Mouse (Mus musculus) lung, postnatal 25 days (tissue): ENCODE data around the gene Slc23a2.

Experiments used
- DNase-seq: peaks from one replicate; pipeline ENCODE4 v3.0.0; 2022; ENCODE audit warnings: low spot score

The Slc23a2 gene

GRCm38 (mm10) chr2:132144971-132145691, at the start of gene Slc23a2:
Slc23a2 (minus strand) TSS chr2:132145108.
- DNase-seq: no peak

GRCm38 (mm10) chr2:132190602-132191161, 45.8 kb upstream of the Slc23a2 start:
- no peak for DNase-seq

DNA sequence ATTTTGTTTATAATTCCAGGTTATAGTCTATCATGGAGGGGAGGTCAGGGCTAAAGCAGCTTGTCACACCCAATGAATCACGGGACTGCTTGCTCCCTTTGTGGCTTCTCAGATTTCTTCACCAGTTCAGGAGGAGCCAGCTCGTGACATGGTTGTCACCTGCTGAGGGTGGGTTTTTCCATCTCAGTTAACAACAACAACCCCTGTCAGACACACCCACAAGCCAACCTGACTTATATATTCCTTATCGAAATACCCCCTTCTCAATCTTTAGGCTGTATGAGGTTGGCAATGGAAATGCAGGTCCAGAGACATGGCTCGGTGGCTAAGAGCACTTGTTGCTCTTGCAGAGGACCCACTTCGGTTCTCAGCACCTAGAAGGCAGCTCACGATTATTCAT, 39.0 kb upstream of the Slc23a2 start:
- no peak for DNase-seq

DNA sequence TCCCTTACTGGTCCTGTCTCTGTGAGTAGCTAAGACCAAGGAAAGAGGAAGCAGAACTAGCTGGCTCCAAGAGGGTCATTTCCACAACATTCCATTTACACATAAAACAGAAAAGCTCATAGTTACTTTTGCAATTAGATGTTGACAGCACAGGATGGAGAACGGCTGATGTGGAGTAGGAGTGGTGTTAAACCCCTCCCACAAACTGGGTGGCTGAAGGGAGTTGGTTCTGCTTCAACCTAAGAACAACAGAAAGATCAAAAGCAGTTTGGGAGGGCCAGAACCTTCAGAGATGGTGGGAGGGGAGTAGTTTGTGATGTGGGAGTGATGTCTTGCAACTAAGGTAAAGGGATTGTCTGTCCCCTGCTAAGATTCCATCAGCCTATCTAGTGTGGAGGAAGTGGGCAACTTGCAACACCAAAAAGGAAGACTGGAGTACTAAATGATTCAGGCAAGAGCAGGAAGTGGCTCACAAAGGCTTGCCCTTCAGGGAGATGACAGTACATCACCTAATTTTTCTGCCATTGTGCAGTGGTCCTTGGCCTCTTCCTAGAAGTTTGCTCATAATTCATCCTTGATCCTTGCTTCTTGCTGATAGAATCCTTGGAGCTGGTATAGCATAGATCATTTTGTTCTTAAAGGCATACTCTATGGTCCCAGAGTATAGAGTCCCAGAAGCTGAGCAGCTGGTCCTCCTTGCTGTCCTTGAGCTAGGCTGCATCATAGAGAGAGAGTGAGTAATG, 35.7 kb upstream of the Slc23a2 start:
- DNase-seq: no peak

DNA sequence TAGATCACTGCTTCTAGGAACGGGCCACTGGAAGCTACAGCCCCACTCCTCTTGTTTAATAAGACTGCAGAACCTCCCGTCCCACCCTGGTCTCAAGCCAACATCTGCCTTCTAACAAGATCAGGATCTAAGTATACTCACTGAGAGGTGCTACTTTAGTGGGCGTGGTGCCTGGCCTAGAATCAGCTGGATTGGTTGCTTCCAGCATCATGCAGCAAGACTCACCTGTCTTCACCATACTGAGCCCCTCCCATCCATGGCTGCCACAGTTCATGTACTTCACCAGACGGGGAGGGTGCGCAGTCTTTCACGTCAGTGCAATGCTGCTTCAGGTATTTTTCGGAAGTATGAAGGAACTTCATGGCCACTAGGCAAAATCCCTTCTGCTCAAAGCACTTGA, 34.5 kb upstream of the Slc23a2 start:
- no peak for DNase-seq

GRCm38 (mm10) chr2:132177406-132177805, 32.5 kb upstream of the Slc23a2 start:
- no peak for DNase-seq

GRCm38 (mm10) chr2:132176289-132176848, 31.5 kb upstream of the Slc23a2 start:
- no peak for DNase-seq

- no peak for DNase-seq
These were observed 29.1 kb upstream of the Slc23a2 start for GRCm38 (mm10) chr2:132174048-132174447.

- no peak for DNase-seq
These were observed 27.0 kb upstream of the Slc23a2 start for GRCm38 (mm10) chr2:132171939-132172338.

GRCm38 (mm10) chr2:132169150-132169549, 24.2 kb upstream of the Slc23a2 start:
- no peak for DNase-seq

GRCm38 (mm10) chr2:132163626-132164025, 18.7 kb upstream of the Slc23a2 start:
- DNase-seq: no peak

GRCm38 (mm10) chr2:132157482-132157881, 12.6 kb upstream of the Slc23a2 start:
- DNase-seq: no peak

DNA sequence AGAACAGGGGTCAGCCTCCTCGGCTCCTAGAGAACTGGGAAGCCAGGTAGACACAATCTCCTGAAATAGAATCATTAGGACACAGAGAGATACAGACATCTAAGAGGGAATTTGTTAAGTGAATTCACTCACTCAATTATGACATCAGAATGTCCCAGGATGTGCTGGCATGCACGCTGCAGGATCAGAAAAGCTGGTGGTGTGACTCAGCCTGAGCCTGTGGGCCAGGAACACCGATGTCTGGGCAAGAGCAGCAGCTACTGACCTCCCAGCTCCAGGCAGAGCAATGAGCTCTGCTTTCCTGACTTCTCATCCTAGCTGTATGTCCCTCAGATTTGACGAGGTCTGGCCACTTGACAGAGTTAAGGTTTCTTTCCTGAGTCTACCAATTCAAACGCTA, 7.8 kb upstream of the Slc23a2 start:
- no peak for DNase-seq

DNA sequence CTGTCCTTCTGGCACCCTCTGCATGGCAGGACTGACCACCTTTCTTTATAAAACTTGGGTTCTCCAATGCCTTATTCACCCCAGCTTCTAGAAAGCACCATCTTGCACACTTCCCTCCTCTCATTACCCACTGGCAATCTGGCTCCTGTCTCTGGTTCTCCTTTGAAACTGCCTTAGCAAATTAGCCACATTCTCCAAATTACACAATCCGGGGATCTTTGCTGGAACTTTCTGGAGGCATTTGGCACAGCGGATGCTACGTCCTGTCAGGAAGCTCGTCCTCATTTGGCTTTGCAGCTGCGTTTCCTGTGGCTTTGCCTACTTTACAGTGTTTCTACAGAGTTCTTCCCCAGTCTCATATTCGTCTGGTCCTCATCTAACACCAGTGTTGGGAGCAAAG, 6.7 kb upstream of the Slc23a2 start:
- DNase-seq: peak; percentile 63

DNA sequence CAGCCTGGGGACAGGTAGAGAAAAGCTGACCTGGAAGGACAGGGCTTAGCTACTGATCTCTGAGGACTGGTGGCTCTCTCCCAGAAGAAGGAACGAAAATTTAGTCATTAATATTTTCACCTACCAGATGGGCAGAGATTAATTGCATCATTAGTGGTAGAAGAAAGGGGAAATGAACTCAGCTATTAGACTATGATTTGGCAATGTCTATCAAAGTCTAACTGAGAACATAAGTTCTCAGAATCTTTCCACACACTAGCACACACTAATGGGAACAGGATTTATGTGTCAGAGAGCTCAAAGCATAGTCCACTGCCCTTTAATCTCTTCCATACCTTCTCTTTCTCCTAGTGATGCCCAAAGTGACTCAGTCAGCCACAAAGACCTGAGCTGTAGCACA, 6.0 kb upstream of the Slc23a2 start:
- no peak for DNase-seq

GRCm38 (mm10) chr2:132146502-132146901, 1.6 kb upstream of the Slc23a2 start:
- DNase-seq: peak; percentile 58

- DNase-seq: no peak
These were observed 673 bp downstream of the Slc23a2 start for GRCm38 (mm10) chr2:132143943-132144927.

GRCm38 (mm10) chr2:132142606-132143005, 2.3 kb downstream of the Slc23a2 start:
- DNase-seq: no peak

DNA sequence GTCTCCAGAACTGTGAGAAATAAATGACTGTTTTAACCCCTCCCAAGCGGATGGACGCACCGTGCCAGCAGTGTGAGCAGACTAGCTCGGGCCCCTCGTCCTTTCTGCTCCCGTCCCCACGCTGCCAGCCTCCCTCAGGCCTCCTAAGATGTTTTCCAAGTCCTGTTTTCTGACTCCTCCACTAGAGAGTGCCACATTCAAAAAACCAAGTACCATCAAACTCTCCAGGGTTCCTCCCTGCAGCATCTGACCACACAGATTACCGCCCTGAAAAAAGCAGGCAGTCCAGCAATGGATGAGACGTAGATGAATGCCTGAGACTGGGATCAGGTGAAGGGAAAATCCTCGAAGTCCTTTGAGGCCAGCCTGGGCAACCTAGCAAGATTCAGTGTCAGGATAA, 4.4 kb downstream of the Slc23a2 start:
- no peak for DNase-seq

DNA sequence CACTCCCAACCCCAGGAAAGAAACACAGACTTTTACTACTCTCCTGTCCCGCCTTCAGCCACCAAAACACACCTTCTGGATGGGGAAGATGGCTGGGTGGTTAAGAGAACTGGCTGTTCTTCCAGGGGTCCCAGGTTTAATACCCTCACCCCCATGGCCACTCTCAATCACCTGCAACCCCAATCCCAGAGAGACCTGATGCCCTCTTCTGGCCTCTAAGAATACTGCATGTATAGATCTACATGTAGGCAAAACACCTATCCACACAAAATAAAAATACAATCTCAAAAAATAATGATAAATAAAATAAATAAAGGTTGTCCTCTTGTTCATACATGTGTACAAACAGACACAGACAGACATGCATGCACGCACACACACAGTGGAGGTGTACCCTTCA, 5.8 kb downstream of the Slc23a2 start:
- no peak for DNase-seq

DNA sequence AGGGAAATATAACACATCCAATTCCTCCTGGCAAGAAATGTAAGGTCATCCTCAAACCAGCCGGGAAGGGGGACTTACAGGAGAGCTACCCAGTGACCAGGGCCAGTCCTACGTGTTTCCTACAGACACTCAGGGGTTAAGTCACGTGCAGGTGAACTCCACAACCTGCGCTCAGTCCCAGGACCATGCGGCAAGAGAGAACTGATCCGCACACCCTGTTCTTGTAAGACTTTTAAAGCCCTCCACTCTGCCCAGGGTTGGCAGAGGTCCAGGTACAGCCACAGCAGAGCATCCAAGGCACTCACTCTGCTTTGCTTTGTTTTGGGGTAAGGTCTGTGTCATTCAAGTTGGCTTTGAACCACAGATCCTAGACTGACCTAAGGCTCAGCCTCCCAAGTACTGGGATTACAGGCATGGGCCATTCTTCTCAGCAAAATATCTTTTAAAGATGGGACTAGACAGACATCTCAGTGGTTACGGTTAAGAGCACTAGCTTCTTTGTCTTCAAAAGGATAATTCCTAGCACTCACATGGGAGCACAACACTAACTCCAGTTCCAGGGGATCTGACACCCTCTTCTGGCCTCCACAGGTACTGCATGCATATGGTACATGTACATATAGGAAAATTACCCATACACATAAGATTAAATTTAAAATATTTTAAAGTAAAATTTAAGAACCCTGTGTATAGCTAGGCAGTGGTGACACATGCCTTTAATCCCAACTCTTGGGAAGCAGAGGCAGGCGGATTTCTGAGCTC, 8.9 kb downstream of the Slc23a2 start:
- peak; percentile 43 for DNase-seq
